Mouse (Mus musculus) thymus, postnatal 10 days (tissue): ENCODE results near the gene Atxn7l2.
A peak's percentile ranks its signal among the peaks of the same experiment; 100 is the strongest.

Experiments
- DNase-seq, 2 experiments: peaks; one replicate each; pipeline ENCODE4 v3.0.0; 2021; ENCODE audit warnings: low spot score in 2 of 2

Atxn7l2 gene

GRCm38 (mm10) chr3:108205601-108206000, 5.1 kb downstream of the Atxn7l2 start:
- DNase-seq, result no peak

GRCm38 (mm10) chr3:108204470-108204869, 6.3 kb downstream of the Atxn7l2 start:
- no peak for DNase-seq

- peak; percentile 54 to 81 for DNase-seq
Observed at GRCm38 (mm10) chr3:108203621-108204325, 7.0 kb downstream of the Atxn7l2 start.

- no peak for DNase-seq
Observed at GRCm38 (mm10) chr3:108203212-108203611, 7.5 kb downstream of the Atxn7l2 start.

- no peak for DNase-seq
Observed at GRCm38 (mm10) chr3:108202506-108202905, 8.2 kb downstream of the Atxn7l2 start.

GRCm38 (mm10) chr3:108200329-108201323, 10.1 kb downstream of the Atxn7l2 start, which contains the start of gene Cyb561d1:
Gene Cyb561d1, minus strand, starts transcription at chr3:108201212.
- peak; percentile 96 to 97 for DNase-seq

GRCm38 (mm10) chr3:108199231-108199630, 11.5 kb downstream of the Atxn7l2 start:
- no peak for DNase-seq

- DNase-seq, result no peak
Observed at GRCm38 (mm10) chr3:108197066-108197497, 13.7 kb downstream of the Atxn7l2 start.

GRCm38 (mm10) chr3:108195941-108196590, 14.7 kb downstream of the Atxn7l2 start:
- DNase-seq, result no peak

- DNase-seq, result no peak
Observed at GRCm38 (mm10) chr3:108195287-108195686, 15.4 kb downstream of the Atxn7l2 start.

- no peak for DNase-seq
Observed at GRCm38 (mm10) chr3:108193686-108194085, 17.0 kb downstream of the Atxn7l2 start.

- no peak for DNase-seq
Observed at GRCm38 (mm10) chr3:108189897-108190296, 20.8 kb downstream of the Atxn7l2 start.

GRCm38 (mm10) chr3:108188716-108189490, 21.8 kb downstream of the Atxn7l2 start:
- no peak for DNase-seq

- DNase-seq, result no peak
Observed at GRCm38 (mm10) chr3:108187111-108187795, 23.5 kb downstream of the Atxn7l2 start.

- peak in 1 of 2 experiments; percentile 37 for DNase-seq
Observed at GRCm38 (mm10) chr3:108186098-108187047, 24.4 kb downstream of the Atxn7l2 start, which contains the start of gene Amigo1. Gene Amigo1, plus strand, starts transcription at chr3:108186335.

GRCm38 (mm10) chr3:108185460-108186097, 25.2 kb downstream of the Atxn7l2 start:
- no peak for DNase-seq

GRCm38 (mm10) chr3:108184742-108185141, 26.0 kb downstream of the Atxn7l2 start:
- no peak for DNase-seq

- no peak for DNase-seq
Observed at GRCm38 (mm10) chr3:108180514-108180913, 30.2 kb downstream of the Atxn7l2 start.
